Mouse (Mus musculus): Measurements from ENCODE around the gene Cldn34b2. TPM values are rescaled to one million over a fixed set of nuclear protein-coding genes. Genes with fewer than 3 reads are reported as not detected.

The Cldn34b2 gene
- 0.02 TPM in 1 of 2 replicates, not detected in the other for polyA plus RNA-seq (2012; rRNA removed)

GRCm38 (mm10) chrX:155128312-155128711 lies at the start of gene Cldn34b2:
TSS of gene Cldn34b2 (minus strand) at chrX:155128412.

GRCm38 (mm10) chrX:155093566-155093965 lies 34.6 kb downstream of the Cldn34b2 start, which contains the start of gene Magea2:
TSS of gene Magea2 (minus strand) at chrX:155093666.

GRCm38 (mm10) chrX:155089693-155090092 lies 38.5 kb downstream of the Cldn34b2 start, which contains the start of gene Magea1:
TSS of gene Magea1 (minus strand) at chrX:155089793.

Other genes with a start within 250 kb of the Cldn34b2 start
- not detected in 2 replicates for gene Cldn34b1, start 238.1 kb downstream of the Cldn34b2 start, polyA plus RNA-seq (2012; rRNA removed)
- not detected in 2 replicates for gene Magea6, start 192.4 kb downstream of the Cldn34b2 start, polyA plus RNA-seq (2012; rRNA removed)
- not detected in 2 replicates for gene Magea3, start 178.9 kb downstream of the Cldn34b2 start, polyA plus RNA-seq (2012; rRNA removed)
- not detected in 2 replicates for gene Magea8, start 132.6 kb downstream of the Cldn34b2 start, polyA plus RNA-seq (2012; rRNA removed)
- gene Magea5, start 65.3 kb downstream of the Cldn34b2 start, polyA plus RNA-seq (2012; rRNA removed) = not detected in 2 replicates
- gene Magea1, start 38.6 kb downstream of the Cldn34b2 start, polyA plus RNA-seq (2012; rRNA removed) = not detected in 2 replicates
- not detected in 2 replicates for gene Magea2, start 34.7 kb downstream of the Cldn34b2 start, polyA plus RNA-seq (2012; rRNA removed)
- gene Sat1, start 88.0 kb upstream of the Cldn34b2 start, polyA plus RNA-seq (2012; rRNA removed) = 38.6 and 52.6 TPM in 2 replicates
- gene Acot9, start 134.0 kb upstream of the Cldn34b2 start, polyA plus RNA-seq (2012; rRNA removed) = 6.1 and 7.4 TPM in 2 replicates
- gene Prdx4, start 212.3 kb upstream of the Cldn34b2 start, polyA plus RNA-seq (2012; rRNA removed) = 80.9 and 91.4 TPM in 2 replicates